Mouse (Mus musculus): ENCODE results near the gene Cpne4. TPM values are rescaled to one million over a fixed set of nuclear protein-coding genes. Genes with fewer than 3 reads are reported as not detected.

Gene Cpne4
- polyA plus RNA-seq, 1 experiment from 2014 or later = not detected

DNA sequence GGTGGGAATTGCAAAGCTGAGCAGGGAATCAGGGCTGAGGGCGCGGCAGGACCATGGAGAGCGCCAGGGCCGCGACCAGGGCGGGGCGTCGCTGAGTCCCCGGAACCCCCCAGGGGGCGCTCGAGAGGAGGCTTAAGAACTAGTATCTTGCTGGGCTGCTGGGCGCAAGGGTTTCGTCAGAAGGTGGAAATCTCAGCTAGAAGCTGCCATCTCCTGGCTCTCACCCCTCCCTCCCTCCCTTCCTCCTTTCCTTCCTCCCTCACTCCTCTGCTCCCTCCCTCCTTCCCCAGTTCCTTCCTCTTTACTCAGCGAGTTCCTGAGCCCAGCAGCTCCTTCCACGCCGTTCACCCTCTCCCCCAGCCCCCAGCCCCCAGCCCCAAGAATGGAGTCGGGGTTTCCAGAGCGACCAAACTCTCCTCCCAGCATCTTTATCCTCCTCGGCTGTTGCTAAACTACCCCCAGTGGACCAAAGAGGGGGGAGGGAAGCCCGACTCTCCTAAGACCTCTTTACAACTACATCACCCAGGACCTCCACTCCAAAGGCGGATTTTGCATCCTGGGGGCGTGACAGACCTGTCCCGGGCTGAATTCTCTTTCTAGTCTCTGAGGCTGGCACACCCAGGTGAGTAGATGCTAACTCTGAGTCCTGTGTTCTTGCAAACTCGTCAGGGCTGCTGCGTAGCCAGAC lies 22.5 kb downstream of the Cpne4 start:
- Histone ChIP-seq H3K27me3 (ENCODE audit: insufficient read depth, low read length) (peaks cover 10% of the 10 kb centered on the region), H3K4me3 (ENCODE audit: low read depth, low read length) (no peak overlapping the region), H3K4me2 (ENCODE audit: low read depth, low read length) (no peak overlapping the region), H3K9ac (replicated peaks) (no peak overlapping the region), H3K4me1 (ENCODE audit: insufficient read depth) (no peaks in the 10 kb centered on the region), H3K27ac (ENCODE audit: low read depth) (no peak overlapping the region), H3K36me3 (replicated peaks; ENCODE audit: insufficient read depth, low read length) (no peaks in the 10 kb centered on the region), H3K9me3 (ENCODE audit: low read length) (no peaks in the 10 kb centered on the region)
- peak; percentile 56 for TF ChIP-seq CTCF (IDR thresholded peaks at IDR 0.05; ENCODE audit: low read depth)
- no peak for TF ChIP-seq EP300 (IDR thresholded peaks at IDR 0.05; ENCODE audit: low read depth)
- DNase-seq = peak; percentile 78
- WGBS (ENCODE audit: insufficient replicate concordance) = 3% methylated on average over 25 of the region's 25 CpGs
- ATAC-seq = peak; percentile 33; the same call in 1 of the 2 replicates

DNA sequence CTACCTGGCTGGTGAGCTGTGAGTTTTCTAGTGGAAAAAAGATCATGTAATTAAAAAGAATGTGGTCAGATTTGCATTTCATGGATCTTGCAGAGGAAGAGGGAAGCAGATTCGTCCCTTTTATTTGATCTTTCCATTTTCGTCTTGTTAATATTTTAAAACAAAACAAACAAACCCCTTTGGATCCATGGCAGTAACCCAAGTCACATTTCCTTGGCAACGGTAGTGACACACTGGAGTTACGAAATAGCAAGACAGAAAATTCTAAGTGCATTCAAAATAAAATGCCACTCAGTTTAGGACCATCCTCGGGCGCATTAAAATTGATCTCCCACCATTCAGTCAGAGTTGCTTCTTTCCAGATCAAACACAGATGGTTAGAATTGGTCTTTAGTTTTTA lies 25.8 kb downstream of the Cpne4 start:
- Histone ChIP-seq H3K9me3 (ENCODE audit: low read length) (no peaks in the 10 kb centered on the region), H3K9ac (replicated peaks) (no peak overlapping the region), H3K27ac (ENCODE audit: low read depth) (no peak overlapping the region), H3K4me1 (ENCODE audit: insufficient read depth) (no peaks in the 10 kb centered on the region), H3K36me3 (replicated peaks; ENCODE audit: insufficient read depth, low read length) (no peaks in the 10 kb centered on the region), H3K4me2 (ENCODE audit: low read depth, low read length) (no peak overlapping the region), H3K4me3 (ENCODE audit: low read depth, low read length) (no peak overlapping the region), H3K27me3 (ENCODE audit: insufficient read depth, low read length) (peaks cover 10% of the 10 kb centered on the region)
- ATAC-seq (no peak), DNase-seq (no peak)
- 54% methylated on average over 6 of the region's 6 CpGs for WGBS (ENCODE audit: insufficient replicate concordance)
- no peak for TF ChIP-seq CTCF (IDR thresholded peaks at IDR 0.05; ENCODE audit: low read depth)
- TF ChIP-seq EP300 (IDR thresholded peaks at IDR 0.05; ENCODE audit: low read depth) = no peak

DNA sequence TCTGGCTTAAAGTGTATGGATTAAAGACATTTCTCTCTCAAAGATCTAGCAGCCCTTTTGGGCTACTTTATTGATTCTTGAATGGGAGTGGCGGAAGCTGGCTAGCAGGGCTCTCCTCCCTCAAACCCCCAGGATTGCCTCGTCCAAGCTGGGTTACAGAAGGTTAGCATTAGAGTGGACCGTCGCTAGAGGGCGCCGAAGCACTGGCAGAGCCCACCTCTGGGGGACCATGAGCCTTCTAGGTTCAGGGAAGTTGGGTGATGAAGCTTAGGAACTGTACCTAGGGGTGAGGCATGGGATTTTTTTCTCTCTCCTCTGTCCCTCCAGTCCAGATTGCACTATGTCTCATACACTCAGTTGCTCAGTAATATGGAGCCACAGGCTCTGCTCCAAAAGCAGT lies 27.4 kb downstream of the Cpne4 start:
- Histone ChIP-seq H3K9me3 (ENCODE audit: low read length) (no peaks in the 10 kb centered on the region), H3K27me3 (ENCODE audit: insufficient read depth, low read length) (peaks cover 10% of the 10 kb centered on the region), H3K27ac (ENCODE audit: low read depth) (no peak overlapping the region), H3K9ac (replicated peaks) (no peak overlapping the region), H3K4me3 (ENCODE audit: low read depth, low read length) (no peak overlapping the region), H3K4me2 (ENCODE audit: low read depth, low read length) (no peak overlapping the region), H3K36me3 (replicated peaks; ENCODE audit: insufficient read depth, low read length) (no peaks in the 10 kb centered on the region), H3K4me1 (ENCODE audit: insufficient read depth) (no peaks in the 10 kb centered on the region)
- ATAC-seq = no peak
- 4% methylated on average over 6 of the region's 6 CpGs for WGBS (ENCODE audit: insufficient replicate concordance)
- peak; percentile 72 for TF ChIP-seq CTCF (IDR thresholded peaks at IDR 0.05; ENCODE audit: low read depth)
- no peak for TF ChIP-seq EP300 (IDR thresholded peaks at IDR 0.05; ENCODE audit: low read depth)
- DNase-seq = peak; percentile 72

GRCm38 (mm10) chr9:104581921-104582624 lies 35.0 kb downstream of the Cpne4 start:
- Histone ChIP-seq H3K9me3 (ENCODE audit: low read length) (no peaks in the 10 kb centered on the region), H3K4me3 (ENCODE audit: low read depth, low read length) (no peak overlapping the region), H3K27ac (ENCODE audit: low read depth) (no peak overlapping the region), H3K4me2 (ENCODE audit: low read depth, low read length) (no peak overlapping the region), H3K9ac (replicated peaks) (no peak overlapping the region), H3K36me3 (replicated peaks; ENCODE audit: insufficient read depth, low read length) (no peaks in the 10 kb centered on the region), H3K27me3 (ENCODE audit: insufficient read depth, low read length) (no peaks in the 10 kb centered on the region), H3K4me1 (ENCODE audit: insufficient read depth) (no peaks in the 10 kb centered on the region)
- 61% methylated on average over 6 of the region's 6 CpGs for WGBS (ENCODE audit: insufficient replicate concordance)
- ATAC-seq (no peak), DNase-seq (no peak)
- TF ChIP-seq CTCF (IDR thresholded peaks at IDR 0.05; ENCODE audit: low read depth) = no peak
- TF ChIP-seq EP300 (IDR thresholded peaks at IDR 0.05; ENCODE audit: low read depth) = no peak

DNA sequence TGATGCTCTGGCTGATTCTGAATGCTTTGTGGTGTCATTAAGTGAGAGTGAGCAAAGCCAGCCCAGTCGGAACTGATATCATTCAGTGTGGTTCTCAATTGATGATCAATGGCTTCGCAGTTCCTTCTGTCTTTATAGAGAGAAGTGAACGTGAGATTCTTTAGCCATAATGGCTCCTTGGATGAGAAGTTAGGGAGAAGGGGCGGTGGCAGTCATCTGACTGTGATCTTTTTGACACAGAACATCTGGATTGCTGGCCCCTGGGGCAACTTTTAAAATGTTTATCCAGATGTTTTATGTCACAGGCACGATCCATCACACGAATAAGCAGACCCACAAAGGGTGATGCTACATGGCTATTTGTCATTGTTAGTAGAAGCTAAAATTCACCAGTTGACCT lies 35.6 kb downstream of the Cpne4 start:
- Histone ChIP-seq H3K4me1 (ENCODE audit: insufficient read depth) (no peaks in the 10 kb centered on the region), H3K36me3 (replicated peaks; ENCODE audit: insufficient read depth, low read length) (no peaks in the 10 kb centered on the region), H3K9me3 (ENCODE audit: low read length) (no peaks in the 10 kb centered on the region), H3K27me3 (ENCODE audit: insufficient read depth, low read length) (no peaks in the 10 kb centered on the region), H3K9ac (replicated peaks) (no peak overlapping the region), H3K27ac (ENCODE audit: low read depth) (no peak overlapping the region), H3K4me2 (ENCODE audit: low read depth, low read length) (no peak overlapping the region), H3K4me3 (ENCODE audit: low read depth, low read length) (no peak overlapping the region)
- ATAC-seq = no peak
- WGBS (ENCODE audit: insufficient replicate concordance) = 72% methylated on average over 6 of the region's 6 CpGs
- TF ChIP-seq EP300 (IDR thresholded peaks at IDR 0.05; ENCODE audit: low read depth) (no peak), CTCF (IDR thresholded peaks at IDR 0.05; ENCODE audit: low read depth) (no peak)
- no peak for DNase-seq

DNA sequence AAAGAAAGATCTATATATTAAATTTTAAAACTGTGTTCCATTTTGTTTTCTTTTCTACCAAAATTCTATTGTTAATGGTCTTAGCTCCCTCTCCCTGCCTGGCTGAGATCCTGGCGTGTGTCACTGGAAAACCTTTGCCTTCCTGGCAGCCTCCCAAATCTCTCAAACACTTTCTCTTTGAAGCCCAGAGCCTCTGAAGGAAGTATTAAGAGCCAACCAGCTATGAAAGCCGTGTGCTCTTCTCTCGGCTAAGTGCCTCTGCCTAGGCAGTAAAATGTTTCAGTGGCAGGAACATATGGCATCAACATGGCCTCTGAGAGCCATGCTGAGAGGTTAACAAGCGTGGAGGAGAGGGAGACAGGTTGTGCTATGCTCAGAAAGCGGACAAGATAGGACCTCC lies 47.5 kb downstream of the Cpne4 start:
- ATAC-seq (no peak), DNase-seq (no peak)
- Histone ChIP-seq H3K4me1 (ENCODE audit: insufficient read depth) (no peaks in the 10 kb centered on the region), H3K4me3 (ENCODE audit: low read depth, low read length) (no peak overlapping the region), H3K9ac (replicated peaks) (no peak overlapping the region), H3K4me2 (ENCODE audit: low read depth, low read length) (no peak overlapping the region), H3K9me3 (ENCODE audit: low read length) (0 out of 2 replicates have a peak, but pooled peaks cover 6% of the 10 kb centered on the region), H3K27ac (ENCODE audit: low read depth) (no peak overlapping the region), H3K36me3 (replicated peaks; ENCODE audit: insufficient read depth, low read length) (no peaks in the 10 kb centered on the region), H3K27me3 (ENCODE audit: insufficient read depth, low read length) (no peaks in the 10 kb centered on the region)
- 47% methylated on average over 5 of the region's 5 CpGs for WGBS (ENCODE audit: insufficient replicate concordance)
- TF ChIP-seq EP300 (IDR thresholded peaks at IDR 0.05; ENCODE audit: low read depth) (no peak), CTCF (IDR thresholded peaks at IDR 0.05; ENCODE audit: low read depth) (no peak)
